Mouse (Mus musculus) testis, adult 2 months (tissue): Measurements from ENCODE around the gene Dsn1.

Experiments
- CTCF ChIP-seq: fragments of 200-500 bp; IDR thresholded peaks from 2 replicates; pipeline ENCODE4 v1.5.1; 2012; ENCODE audit warnings: low read depth, mild to moderate bottlenecking, inconsistent platforms, low read length, moderate library complexity; ENCODE audit not compliant: control insufficient read depth, insufficient read depth, insufficient replicate concordance
- POLR2A ChIP-seq: fragments of 200-500 bp; IDR thresholded peaks from 2 replicates; pipeline ENCODE4 v1.6.1; 2012; ENCODE audit warnings: low read depth, mild to moderate bottlenecking, inconsistent platforms, low read length, moderate library complexity; ENCODE audit not compliant: control insufficient read depth

- no peak for TF ChIP-seq POLR2A
- TF ChIP-seq CTCF = no peak
Measured at GRCm38 (mm10) chr2:157041421-157041820, 34.5 kb upstream of the Dsn1 start.
